In genomic region chr9:34054435-34054834, GRCm38 (mm10) we compare ENCODE assay signal across 11 mouse cellular contexts.
DNase-seq lines count a peak whose midpoint lies in the region; ATAC-seq and TF ChIP-seq lines count a peak whose summit lies in the region.
"Had no signal": no experiment of that assay in that cellular context is flagged by ENCODE, and none has a peak within 500 bp of the region (broad histone marks: within the 10 kb centered on the region; RNA-seq: fewer than 3 reads in every experiment).

No protein-coding gene starts in this region.

- H3K9me3 ChIP-seq in forebrain, postnatal 0 days (ENCODE audit: low read length) = no peaks in the 10 kb centered on the region
- H3K9me3 ChIP-seq in forebrain, embryonic 10.5 days = no peaks in the 10 kb centered on the region
- H3K9me3 ChIP-seq: embryonic facial prominence, embryonic 12.5 days; G1E had no signal

- no peaks in the 10 kb centered on the region for H3K27me3 ChIP-seq in forebrain, postnatal 0 days (ENCODE audit: insufficient read depth, low read length)
- no peaks in the 10 kb centered on the region for H3K27me3 ChIP-seq in forebrain, embryonic 10.5 days (ENCODE audit: poor library complexity, severe bottlenecking)
- H3K27me3 ChIP-seq in thymus, adult 2 months (ENCODE audit: control insufficient read depth, insufficient read depth, low read length) = no peaks in the 10 kb centered on the region
- H3K27me3 ChIP-seq: embryonic facial prominence, embryonic 12.5 days had no signal

- intact Hi-C loops in left cerebral cortex, postnatal 14 days (cut with DNase I) = loop anchor here (10.0 kb wide), 1 partner anchor 430 kb away; the partner anchor contains the start of gene Kirrel3
- intact Hi-C loops in gastrocnemius, postnatal 36 days (cut with DNase I) = no loop called here

- TF ChIP-seq CTCF in forebrain, postnatal 0 days (IDR thresholded peaks at IDR 0.05; ENCODE audit: low read depth) = peak; percentile 53
- TF ChIP-seq CTCF in thymus, adult 2 months (IDR thresholded peaks at IDR 0.05; ENCODE audit: borderline replicate concordance, control insufficient read depth, extremely low read depth, insufficient read depth, low read length, poor library complexity) = no peak

- H3K36me3 ChIP-seq in forebrain, postnatal 0 days (ENCODE audit: insufficient read depth) = no peaks in the 10 kb centered on the region
- no peaks in the 10 kb centered on the region for H3K36me3 ChIP-seq in forebrain, embryonic 10.5 days (replicated peaks)
- no peaks in the 10 kb centered on the region for H3K36me3 ChIP-seq in thymus, adult 2 months (ENCODE audit: control insufficient read depth, insufficient read depth, low read length)
- H3K36me3 ChIP-seq: embryonic facial prominence, embryonic 12.5 days; G1E had no signal

- no peak overlapping the region for H3K9ac ChIP-seq in forebrain, postnatal 0 days
- H3K9ac ChIP-seq: embryonic facial prominence, embryonic 12.5 days had no signal

- peak; percentile 22 for DNase-seq in forebrain, postnatal 0 days
- no peak for DNase-seq in forebrain, embryonic 10.5 days (ENCODE audit: extremely low spot score, low spot score)
- DNase-seq in left cerebral cortex, postnatal 14 days (ENCODE audit: low spot score in 2 of 2) = peak; percentile 1 to 26
- no peak for DNase-seq in left cerebral cortex, adult 8-10 months (ENCODE audit: low spot score in 2 of 2)
- peak; percentile 49 for DNase-seq in brain, adult 2 months (ENCODE audit: low read depth, low spot score)
- DNase-seq in kidney, postnatal 14 days = peak; percentile 16
- no peak for DNase-seq in gastrocnemius, postnatal 36 days
- DNase-seq in thymus, adult 2 months = no peak

- H3K4me2 ChIP-seq in forebrain, postnatal 0 days (ENCODE audit: low read depth) = no peak overlapping the region
- H3K4me2 ChIP-seq: embryonic facial prominence, embryonic 12.5 days had no signal

- H3K4me3 ChIP-seq in forebrain, postnatal 0 days (ENCODE audit: low read depth, low read length) = no peak overlapping the region
- H3K4me3 ChIP-seq in forebrain, embryonic 10.5 days = no peak overlapping the region
- no peak overlapping the region for H3K4me3 ChIP-seq in thymus, adult 2 months (ENCODE audit: control insufficient read depth, insufficient read depth, low read length)
- H3K4me3 ChIP-seq: embryonic facial prominence, embryonic 12.5 days; myocyte had no signal

- no peaks in the 10 kb centered on the region for H3K4me1 ChIP-seq in forebrain, postnatal 0 days (ENCODE audit: insufficient read depth)
- no peaks in the 10 kb centered on the region for H3K4me1 ChIP-seq in forebrain, embryonic 10.5 days
- no peaks in the 10 kb centered on the region for H3K4me1 ChIP-seq in thymus, adult 2 months (replicated peaks; ENCODE audit: control insufficient read depth, insufficient read depth, low read length)
- H3K4me1 ChIP-seq: embryonic facial prominence, embryonic 12.5 days had no signal

- no peak overlapping the region for H3K27ac ChIP-seq in forebrain, postnatal 0 days (ENCODE audit: low read depth, low read length)
- H3K27ac ChIP-seq in forebrain, embryonic 10.5 days = no peak overlapping the region
- no peak overlapping the region for H3K27ac ChIP-seq in thymus, adult 2 months (ENCODE audit: control insufficient read depth, insufficient read depth, low read length)
- H3K27ac ChIP-seq: embryonic facial prominence, embryonic 12.5 days had no signal

- TF ChIP-seq POLR2A in thymus, adult 2 months (IDR thresholded peaks at IDR 0.05; ENCODE audit: control insufficient read depth, extremely low read depth, insufficient read depth, low read length, poor library complexity) = no peak

- WGBS in forebrain, postnatal 0 days = 68% methylated on average over 2 of the region's 2 CpGs
- WGBS in forebrain, embryonic 10.5 days = 71% methylated on average over 2 of the region's 2 CpGs
- WGBS in thymus, adult 2 months = 69% methylated on average over 2 of the region's 2 CpGs

- no peak for ATAC-seq in forebrain, postnatal 0 days

Comparison
In these comparisons a context has a peak if more than half of its experiments do, and no peak if none do; other contexts are left out.
1. DNase-seq: peak in forebrain, postnatal 0 days (single experiment), left cerebral cortex, postnatal 14 days (2 of 2), brain, adult 2 months (single experiment) and kidney, postnatal 14 days (single experiment); none in forebrain, embryonic 10.5 days (single experiment), left cerebral cortex, adult 8-10 months (0 of 2), gastrocnemius, postnatal 36 days (0 of 2) and thymus, adult 2 months (single experiment).